Mouse (Mus musculus) hindlimb bud, embryonic 11.5 days (tissue): ENCODE data around the gene Dner.

Source experiments
- DNase-seq: peaks from one replicate; pipeline ENCODE4 v3.0.0-alpha.2; 2012; ENCODE audit warnings: low read depth, low spot score; ENCODE audit errors: extremely low spot score

The Dner gene

DNA sequence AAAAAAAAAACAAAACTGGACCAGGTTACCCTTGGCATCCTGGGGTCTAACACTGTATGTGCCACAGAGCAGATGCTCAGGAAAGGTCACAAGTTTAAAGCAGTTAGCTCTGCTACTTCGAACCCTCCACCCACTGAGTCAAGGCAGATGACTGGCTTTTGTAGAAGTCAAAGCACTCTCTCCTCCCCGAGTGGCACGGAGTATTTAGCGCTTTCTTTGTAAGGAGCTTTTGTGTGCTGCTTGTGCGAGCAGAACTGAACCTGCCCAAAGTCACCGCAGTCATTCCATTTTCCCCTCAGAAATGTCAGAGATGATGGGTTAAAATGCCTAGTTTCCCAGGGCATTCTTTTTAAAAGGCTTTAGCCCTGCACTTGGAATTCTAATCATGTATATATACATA is 59.1 kb downstream of the Dner start:
- DNase-seq, result no peak

DNA sequence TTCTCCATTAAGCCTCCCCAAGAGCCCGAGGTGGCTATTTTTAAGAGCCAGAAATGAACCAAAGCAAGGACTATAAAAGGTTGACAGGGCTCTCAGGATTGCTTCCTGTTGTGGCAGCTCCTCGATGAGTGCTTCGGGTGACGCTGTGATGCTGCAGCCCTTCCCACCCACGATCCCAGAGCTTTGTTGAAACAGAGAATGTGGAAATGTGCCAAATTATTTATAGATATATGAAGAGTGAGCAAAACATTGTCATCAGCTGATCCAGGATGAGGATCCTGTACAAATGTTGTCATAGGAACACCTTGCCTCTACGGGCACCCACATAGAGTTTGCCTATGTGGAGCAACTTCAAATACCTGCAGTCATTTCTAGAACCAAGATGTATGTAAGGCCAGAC is 67.8 kb downstream of the Dner start:
- no peak for DNase-seq

DNA sequence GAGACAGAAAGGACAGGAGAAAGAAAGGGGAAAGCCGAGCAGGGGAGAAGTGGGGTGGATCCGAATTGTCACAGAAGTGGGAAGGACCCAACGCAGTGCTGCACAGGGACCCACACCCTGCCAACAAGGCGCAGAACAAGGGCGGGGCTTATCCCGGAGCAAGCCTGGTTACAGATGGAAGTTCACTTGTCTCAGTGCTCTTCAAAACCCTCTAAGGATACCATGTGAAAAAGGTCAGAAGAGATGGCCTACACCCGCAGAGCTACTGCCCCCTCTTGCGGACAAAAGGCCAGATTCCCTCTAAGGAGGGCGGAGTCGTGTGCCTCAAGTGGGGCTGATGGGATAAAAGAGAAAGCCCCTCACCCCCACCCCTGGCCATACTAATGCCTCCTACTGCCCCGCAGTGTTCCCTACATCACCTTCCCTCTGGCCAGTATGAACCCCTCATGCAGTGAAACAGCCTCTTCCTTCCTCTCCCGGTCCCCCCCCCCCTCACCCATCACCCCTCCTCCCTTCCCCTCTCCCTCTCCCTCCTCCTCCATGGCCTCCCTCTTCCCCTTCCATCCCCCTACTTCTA is 73.0 kb downstream of the Dner start:
- no peak for DNase-seq

DNA sequence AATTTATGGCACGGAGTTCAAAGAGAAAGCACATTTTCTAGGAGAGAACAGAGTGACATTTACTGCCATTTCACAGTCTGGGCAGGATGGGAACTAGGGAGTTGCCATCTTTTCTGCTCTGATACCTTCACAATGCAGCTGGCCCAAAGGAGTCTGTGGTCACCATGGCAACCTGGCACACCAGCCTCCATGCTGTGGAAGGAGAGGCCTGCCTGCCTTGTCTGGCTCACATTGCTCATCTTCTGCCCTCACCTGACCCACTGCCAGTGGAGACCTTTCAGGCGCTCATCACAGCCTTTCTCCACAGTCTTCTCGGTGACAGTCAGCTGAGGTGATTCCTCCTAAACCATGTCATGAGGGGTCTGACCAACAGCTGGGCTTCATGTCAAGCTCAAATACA is 74.7 kb downstream of the Dner start:
- DNase-seq, result no peak

DNA sequence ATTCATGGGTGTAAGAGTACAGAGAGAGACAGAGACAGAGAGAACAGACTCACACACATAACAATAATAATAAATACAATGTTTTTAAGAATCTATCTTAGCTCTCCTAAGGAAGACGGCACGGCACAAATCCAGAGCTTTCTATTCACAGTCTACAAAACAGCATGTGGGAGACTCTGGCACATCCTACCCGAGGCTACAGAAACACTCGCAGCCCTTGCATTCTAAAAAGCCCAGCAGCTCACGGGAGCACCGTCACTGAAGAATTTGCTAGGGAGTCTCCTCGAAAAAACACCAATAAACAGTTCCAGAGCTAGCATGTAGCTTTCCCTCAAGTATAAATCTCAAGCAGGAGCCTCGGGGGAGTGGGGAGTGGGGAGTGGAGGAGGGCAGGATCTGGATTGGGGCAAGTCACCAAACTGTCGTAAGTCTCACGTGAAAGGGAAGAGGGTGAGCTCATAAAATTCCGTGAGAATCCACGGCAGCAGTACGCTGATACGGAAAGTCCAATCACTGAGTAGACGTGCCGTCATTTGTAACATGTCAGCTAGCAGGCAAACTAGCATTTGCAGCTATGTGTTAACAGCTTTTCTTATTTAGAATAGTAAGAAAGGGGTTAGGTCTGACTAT is 76.8 kb downstream of the Dner start:
- no peak for DNase-seq

DNA sequence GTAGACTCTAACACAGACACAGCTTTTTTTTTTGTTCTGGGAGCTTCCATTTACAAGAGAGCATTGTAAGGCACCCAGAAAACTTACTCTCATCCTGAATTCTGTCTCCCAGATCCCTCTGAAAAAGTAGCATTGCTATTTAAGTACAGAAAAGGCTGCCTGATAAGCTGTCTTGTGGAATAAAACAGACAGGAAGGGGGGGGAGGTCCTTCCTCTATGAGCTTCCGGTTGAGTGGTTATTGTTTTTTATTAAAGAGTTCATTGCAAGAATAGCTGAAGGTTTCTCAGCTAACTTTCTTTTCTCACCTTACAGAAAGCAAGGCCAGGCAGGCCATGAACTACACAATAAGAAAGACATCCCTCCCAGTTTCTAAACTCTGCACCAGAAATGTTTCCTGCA is 77.9 kb downstream of the Dner start:
- no peak for DNase-seq

DNA sequence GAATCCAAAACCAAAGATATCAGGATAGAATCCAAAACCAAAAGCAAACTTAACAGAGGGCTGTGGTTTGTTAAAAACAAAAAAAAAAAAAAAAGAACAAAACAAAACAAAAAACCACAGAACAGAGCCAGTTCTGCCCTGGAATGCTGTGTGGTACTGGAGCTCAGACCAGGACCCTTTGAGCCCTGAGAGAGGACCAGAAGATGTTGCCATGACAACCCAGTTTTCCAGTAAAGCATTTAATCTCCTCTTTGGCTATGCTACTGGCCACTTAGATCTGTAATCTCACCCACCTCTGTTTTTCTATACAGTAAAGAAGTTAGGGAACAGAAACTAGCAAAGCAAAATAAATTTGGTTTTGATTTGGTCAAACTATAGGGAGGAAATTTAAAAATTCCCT is 79.9 kb downstream of the Dner start:
- DNase-seq, result no peak

DNA sequence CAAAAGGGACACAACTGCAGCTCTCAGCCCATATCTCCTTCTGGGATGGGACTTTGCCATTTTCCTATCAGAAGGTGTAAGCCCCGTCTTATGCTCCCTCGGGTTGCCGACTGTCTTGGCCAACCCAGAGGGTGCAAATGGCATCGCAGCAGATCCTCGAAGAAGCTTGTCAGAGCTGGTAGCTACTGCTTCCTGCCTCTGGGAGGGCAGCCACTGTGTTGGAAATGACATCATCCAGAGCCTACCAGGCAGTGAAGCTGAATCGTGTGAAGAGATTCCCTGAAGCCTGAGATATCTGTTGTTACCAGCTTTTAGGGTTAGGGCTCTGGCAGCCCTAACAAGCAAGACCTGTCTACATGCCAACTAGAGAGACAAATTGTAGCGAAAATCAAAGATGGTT is 81.4 kb downstream of the Dner start:
- no peak for DNase-seq

DNA sequence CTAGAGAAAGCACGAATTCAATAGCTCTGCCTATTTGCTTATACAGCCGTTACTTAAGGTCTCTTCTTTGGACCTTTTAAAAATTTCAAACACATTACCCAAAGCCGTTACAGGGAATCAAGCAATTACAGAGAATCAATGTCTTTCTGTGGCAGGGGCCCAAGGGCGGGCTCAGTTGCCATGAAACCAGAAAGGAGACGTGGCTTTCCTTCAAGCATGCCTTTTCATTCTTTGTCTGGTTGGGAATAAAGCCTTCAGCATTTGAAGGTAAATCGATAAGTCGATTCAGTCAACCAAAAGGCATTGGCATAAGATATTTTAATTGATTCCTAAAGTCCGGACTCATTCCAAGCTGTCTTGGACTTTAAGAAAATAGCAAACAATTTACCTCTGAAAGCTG is 82.9 kb downstream of the Dner start:
- no peak for DNase-seq

DNA sequence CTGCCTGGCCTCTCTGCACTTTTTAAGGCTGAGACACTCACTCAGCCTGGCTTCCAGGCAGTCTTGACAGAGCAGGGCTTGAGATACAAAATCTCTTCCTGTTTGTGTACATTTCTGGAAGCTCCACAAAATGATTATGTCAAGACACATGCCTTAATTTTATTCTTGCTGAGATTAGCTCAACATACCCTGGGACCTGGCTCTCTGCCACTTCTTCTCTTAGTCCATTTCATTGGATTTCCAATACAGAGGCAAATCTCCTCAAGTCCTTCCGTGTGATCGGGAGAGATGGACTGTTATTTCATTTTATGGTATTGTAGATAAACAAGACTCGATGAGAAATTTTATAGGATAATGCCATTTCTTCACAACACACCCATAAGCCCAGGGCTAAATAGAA is 84.7 kb downstream of the Dner start:
- DNase-seq, result no peak

DNA sequence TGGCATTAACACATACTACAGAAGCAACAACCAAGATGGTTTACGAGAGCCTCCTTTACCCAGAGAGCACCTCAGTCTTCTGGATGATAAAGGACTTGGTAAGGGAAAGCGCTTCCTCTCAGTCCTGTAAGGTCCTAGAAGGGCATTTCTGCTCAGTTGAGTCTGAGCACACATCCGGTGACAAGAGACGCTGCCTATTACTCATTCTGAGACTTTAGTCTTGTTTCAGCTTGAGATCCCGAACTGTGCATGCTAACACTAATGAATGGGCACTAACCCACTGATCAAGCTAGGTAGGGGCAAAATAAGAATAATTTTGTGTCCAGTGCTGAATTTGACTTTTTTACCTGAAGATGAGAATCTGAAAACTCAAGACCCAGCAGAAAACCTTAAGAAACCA is 97.0 kb downstream of the Dner start:
- DNase-seq, result no peak

DNA sequence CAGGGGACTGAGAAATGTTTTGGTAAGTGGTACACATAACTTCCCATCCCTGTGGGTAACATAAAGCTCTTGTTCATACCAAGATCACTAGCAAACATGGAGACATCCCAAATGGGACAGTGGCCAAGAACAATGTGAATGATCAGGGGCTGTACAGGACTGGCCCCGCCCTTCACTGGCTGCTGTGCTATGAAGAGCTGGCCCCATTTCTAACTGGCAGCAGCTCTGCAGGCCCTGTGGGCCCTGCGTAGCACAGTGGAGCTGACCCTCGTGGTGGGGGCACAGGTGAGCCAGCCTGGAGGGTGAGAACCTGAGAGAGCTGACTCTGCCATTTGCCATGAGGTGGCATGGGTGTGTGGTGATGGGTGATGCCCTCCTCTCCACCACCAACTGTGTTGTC is 100.0 kb downstream of the Dner start:
- DNase-seq, result no peak

DNA sequence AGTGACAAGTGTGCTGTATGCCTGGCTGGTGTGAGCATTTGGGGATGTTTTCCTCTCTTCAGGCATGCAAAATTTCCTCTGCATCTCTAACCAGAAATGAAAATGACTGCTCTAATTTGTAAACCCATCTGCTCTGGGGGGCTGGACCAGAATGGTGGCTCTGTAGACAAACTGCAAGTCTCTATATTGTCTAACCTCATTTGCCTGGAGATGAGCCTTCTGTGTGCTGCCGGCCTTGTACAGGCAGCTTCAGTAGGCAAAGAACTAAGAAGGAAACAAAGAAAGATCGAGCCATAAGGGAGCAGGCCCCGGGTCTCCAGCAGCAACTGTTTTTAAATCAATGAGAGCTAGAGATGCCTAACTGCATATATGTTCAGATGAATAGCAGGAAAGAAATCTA is 103.6 kb downstream of the Dner start:
- DNase-seq, result no peak

DNA sequence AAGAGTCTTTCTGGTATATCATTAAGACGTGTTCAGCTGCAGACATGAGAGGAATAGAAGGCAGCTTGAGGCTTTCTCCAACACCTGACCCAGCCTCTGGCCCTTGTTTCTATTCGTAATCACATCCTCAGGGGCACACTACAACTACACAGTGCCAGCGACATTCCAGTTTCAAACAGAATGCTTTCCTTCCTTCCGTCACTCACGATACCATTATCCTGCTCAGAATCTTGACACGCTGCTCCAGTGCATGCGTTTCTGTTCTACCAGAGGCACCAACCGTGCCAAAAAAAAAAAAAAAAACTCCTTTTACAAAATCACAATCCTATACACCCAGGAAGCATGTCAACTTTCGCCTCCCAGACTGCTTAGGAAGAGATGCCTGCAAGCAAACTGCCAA is 105.5 kb downstream of the Dner start:
- no peak for DNase-seq

DNA sequence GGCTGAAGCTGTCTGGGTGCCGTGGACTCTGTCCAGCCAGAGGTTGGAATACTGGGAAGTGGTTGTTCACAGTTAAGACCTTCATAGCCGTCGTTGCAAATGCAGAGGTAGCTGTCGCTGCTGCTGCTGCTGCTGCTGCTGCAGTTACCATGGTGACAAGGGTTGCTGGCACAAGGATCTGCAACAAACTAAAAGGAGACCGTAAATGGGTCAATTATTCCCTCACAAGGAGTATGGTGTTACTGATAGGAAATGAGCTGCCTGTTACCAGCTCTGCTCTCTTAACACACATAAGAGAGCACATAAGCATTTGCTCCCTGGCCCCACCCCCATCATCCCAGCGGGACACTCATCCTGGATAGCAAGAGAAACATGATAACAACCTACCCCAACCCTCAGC is 110.6 kb downstream of the Dner start:
- DNase-seq, result no peak

DNA sequence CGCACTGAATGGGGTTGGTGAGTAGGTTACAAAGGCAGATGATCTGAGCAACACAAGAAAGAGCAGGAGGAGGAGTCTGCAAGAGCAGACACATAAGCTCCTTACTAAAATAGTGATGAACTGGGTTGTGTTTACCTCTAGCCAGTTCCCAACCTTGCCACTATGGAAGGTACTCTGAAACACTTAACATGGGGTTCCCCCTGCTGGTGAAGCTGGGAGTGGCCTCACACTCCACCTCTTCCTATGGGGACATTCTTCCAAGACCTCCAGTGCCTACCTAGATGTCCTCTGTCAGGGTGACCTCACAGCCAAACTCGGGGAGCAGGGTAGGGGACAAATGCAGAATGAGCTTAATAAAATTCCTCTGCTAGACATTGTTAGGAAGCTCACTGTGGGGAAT is 114.2 kb downstream of the Dner start:
- peak; percentile 8 for DNase-seq

DNA sequence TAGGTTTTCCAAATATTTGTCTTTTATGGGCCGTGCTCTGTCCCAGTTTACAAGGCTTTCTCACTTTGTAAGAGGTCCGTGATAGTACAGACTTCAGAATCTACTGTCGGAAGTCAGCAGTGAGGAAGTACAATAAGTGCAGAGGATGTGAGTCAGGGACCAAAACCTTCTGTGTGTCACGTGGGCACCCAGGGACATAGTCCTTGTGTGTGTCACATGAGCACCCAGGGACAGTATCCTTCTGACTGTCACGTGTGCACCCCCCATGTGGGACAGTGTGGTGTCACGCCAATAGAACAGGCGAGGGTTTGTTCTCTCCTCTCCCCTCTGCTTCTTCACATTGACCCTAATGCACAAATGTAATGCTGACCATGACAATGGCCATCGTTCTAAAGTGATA is 134.2 kb downstream of the Dner start:
- DNase-seq, result no peak

DNA sequence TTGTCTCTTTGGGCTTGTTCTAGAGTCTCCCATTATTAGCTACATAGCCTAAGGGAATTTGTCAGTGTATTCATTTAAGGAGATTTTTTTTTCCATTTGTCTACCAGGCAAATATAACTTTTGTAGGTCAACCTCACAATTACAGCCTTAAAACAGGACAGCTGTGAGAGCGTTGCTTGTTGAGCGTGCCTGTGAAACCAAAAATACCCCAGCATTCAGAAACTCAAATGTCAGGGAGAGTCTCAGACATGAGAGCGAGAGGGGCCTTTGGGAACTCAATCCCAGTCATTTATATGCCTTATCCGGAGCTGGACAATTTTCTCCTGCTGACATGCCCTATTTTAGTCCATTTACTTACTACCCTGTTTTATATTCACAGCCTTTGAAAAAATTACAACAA is 134.6 kb downstream of the Dner start:
- no peak for DNase-seq

DNA sequence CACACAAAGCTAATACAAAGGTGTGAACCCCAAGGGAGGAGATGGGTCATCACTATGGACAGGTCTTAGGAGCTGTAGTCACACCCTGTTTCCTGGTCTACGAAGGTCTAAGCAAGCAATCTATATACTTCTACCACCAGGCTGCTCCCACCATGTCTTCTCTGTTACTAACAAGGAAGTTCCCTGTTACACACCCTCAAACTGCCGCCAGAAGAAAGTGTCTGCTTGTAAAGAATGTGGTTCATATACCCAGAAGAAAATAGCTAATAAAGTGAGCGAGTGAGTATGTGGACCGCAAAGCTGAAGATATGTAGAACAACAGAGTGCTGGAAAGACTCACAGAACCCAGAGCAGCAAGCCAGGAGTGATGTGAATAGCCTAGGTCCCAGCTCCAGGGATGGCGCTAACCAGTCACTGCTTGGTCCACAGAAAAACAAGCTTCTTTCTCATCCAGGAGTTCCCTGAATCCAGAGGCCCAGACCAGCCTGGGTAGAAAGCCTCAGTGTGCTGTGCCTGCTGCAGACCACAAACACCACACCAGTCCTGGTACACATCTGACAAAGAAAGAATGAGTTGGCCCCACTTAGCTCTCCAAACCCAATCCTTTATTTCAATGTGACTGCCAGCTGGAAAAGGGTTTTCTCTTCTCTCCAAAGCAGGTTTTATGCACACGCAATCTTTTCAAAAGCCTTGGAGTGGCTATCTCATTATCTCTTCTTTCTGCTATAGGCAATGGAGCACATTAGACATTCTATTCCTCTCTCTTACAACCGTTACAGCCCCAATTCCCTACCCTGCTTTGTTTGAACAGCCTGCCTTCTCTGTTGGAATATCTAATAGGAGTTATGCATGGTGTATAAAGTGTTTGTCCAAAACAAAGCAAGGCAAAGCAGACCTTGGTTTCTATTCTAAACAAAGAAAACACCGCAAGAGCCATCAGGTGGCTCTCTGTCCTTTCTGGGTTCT is 139.2 kb downstream of the Dner start:
- no peak for DNase-seq

DNA sequence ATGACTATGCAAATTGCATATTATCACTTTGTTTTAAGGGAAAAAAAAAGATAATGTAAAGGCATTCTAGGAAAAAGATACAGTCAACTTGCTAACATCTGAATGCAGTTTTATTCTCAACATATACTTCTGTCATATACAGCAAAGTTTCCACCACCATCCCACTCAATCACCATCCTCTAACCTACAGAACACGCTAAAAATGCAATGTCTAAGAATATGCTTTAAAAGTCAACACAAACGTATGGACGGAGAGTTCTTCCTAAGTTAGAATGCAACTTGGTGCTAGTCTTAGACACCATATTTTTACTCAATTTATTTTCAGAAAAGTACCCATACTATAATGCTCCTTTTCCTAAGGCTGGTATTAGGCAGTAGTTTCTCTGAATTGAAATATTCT is 144.0 kb downstream of the Dner start:
- DNase-seq, result no peak

DNA sequence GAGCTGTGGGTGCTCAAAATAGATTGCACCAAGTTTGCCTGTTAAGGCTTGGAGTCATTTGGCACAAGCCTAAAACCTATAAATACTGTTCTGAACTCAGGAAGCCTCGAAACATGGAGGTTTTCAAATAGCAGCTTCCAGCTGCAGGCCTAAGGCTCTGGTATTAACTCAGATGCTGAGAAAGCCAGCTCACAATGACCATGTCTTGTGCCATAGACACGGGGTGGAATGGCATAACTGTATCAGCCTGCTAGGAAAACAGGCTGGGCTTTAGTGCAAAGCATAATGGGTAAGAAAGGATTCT is 146.0 kb downstream of the Dner start:
- DNase-seq, result no peak

DNA sequence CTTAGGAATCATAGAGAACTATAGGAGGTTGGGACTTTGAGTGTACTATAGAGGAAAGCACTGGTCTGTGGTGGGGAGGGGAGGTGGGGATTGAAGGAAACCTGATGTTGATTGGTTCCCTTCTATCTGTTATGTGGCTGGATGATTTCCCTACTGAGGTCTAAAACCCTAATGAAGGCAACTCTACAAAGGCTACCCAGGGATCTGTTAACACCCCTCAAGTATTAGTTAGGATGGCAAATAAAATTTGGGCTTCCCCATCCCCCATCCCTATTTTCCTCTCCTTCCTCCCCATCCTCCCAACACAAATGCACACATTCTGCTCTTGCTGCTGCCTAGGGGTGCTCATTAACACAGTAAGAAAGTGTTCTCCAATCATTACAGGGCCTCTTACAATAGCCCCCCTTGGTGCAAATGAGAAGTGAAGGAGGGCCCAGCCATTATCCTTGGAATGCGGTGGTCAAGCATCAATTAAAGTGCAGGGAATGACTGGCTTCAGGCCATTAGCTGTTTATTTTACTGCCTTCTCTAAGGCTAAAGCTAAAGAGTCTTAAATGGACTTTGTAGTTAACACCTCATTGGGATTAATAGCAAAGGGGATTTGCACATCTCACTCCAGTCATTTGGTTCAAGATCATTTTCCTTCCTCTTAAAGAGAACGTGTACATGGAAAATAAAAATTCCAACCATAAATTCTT is 146.5 kb downstream of the Dner start:
- peak; percentile 57 for DNase-seq
